Mouse (Mus musculus) lung, embryonic 16.5 days (tissue): ENCODE data around the gene Trp63. TPM values are rescaled to one million over a fixed set of nuclear protein-coding genes. Genes with fewer than 3 reads are reported as not detected.
"Not testable (repeated sequence)": the region's sequence is repeated elsewhere in the genome, so short reads cannot be mapped to it uniquely, and the experiment has no call there.

Source experiments
- ATAC-seq: fragments of 200-750 bp; cut with Nextera tagmentation; 2 replicates; pipeline ENCODE4 v1.8.0; 2017; ENCODE audit warnings: low read depth, mild to moderate bottlenecking, moderate library complexity
- H3K27ac ChIP-seq: fragments of 300-500 bp; sonication (generic); 2 replicates; pipeline ENCODE4 v1.5.1; 2014; ENCODE audit warnings: mild to moderate bottlenecking, control low read depth, low read length
- H3K27me3 ChIP-seq: fragments of 300-500 bp; sonication (generic); 2 replicates; pipeline ENCODE4 v1.6.1; 2014; ENCODE audit warnings: low read depth, low read length, mixed read lengths; ENCODE audit not compliant: control insufficient read depth, insufficient read depth
- H3K36me3 ChIP-seq: fragments of 300-500 bp; sonication (generic); 2 replicates; pipeline ENCODE4 v1.6.1; 2014; ENCODE audit warnings: low read length; ENCODE audit not compliant: control insufficient read depth, insufficient read depth
- H3K4me1 ChIP-seq: fragments of 300-500 bp; sonication (generic); replicated peaks from 2 replicates; pipeline ENCODE4 v1.6.1; 2014; ENCODE audit warnings: low read length, mixed read lengths; ENCODE audit not compliant: control insufficient read depth, insufficient read depth
- H3K4me2 ChIP-seq: fragments of 300-500 bp; sonication (generic); 2 replicates; pipeline ENCODE4 v1.6.1; 2014; ENCODE audit warnings: low read depth, low read length, control low read depth
- H3K4me3 ChIP-seq: fragments of 300-500 bp; sonication (generic); 2 replicates; pipeline ENCODE4 v1.5.1; 2014; ENCODE audit warnings: mild to moderate bottlenecking, low read length, control low read depth
- H3K9ac ChIP-seq: fragments of 300-500 bp; sonication (generic); 2 replicates; pipeline ENCODE4 v1.6.1; 2014; ENCODE audit warnings: low read length, control low read depth
- H3K9me3 ChIP-seq: fragments of 300-500 bp; sonication (generic); 2 replicates; pipeline ENCODE4 v1.6.1; 2016; ENCODE audit warnings: low read length; ENCODE audit not compliant: control insufficient read depth
- WGBS: fragments of 180-500 bp; shearing (Covaris S2); extraction: QIAGEN DNeasy Blood & Tissue Kit; methylation state at CpG from one replicate; pipeline ENCODE4 v1.1.7; 2014; 5-methylcytosine and 5-hydroxymethylcytosine counted together
- polyA plus RNA-seq: library from polyadenylated mRNA; unstranded; fragments of >200 nt; fragmentation: Nextera tagmentation; extraction: Ambion mirVana; gene quantifications from 2 replicates; pipeline ENCODE4 v1.2.1, GENCODE M21; 2015

Gene Trp63
- polyA plus RNA-seq, result 1.8 and 3.4 TPM in 2 replicates

- Histone ChIP-seq H3K4me3 (no peak within 1 kb of the TSS), H3K27me3 (no peaks in the 10 kb centered on the region), H3K36me3 (no peaks in the 10 kb centered on the region), H3K4me1 (0 out of 2 replicates have a peak, but pooled peaks cover 2% of the 10 kb centered on the region), H3K4me2 (peak within 1 kb of the TSS; percentile 5; the same call in 1 of the 2 replicates), H3K9ac (no peak within 1 kb of the TSS), H3K9me3 (no peaks in the 10 kb centered on the region), H3K27ac (no peak within 1 kb of the TSS)
- WGBS, result 35% methylated on average over 8 of the region's 8 CpGs
- ATAC-seq, result no peak
These were observed at the start of gene Trp63 for GRCm38 (mm10) chr16:25683531-25684248. Trp63 (plus strand) TSS chr16:25683763.

- H3K4me1 ChIP-seq, H3K9ac ChIP-seq, H3K27me3 ChIP-seq, ATAC-seq, H3K9me3 ChIP-seq, H3K36me3 ChIP-seq, H3K4me3 ChIP-seq, H3K4me2 ChIP-seq, H3K27ac ChIP-seq: not testable (repeated sequence)
- 80% methylated on average over 4 of the region's 4 CpGs for WGBS
These were observed 38.8 kb upstream of the Trp63 start for GRCm38 (mm10) chr16:25644716-25645115.

GRCm38 (mm10) chr16:25660510-25661235 is 22.9 kb upstream of the Trp63 start:
- Histone ChIP-seq H3K9ac (no peak overlapping the region), H3K4me3 (no peak overlapping the region), H3K27me3 (no peaks in the 10 kb centered on the region), H3K4me1 (no peaks in the 10 kb centered on the region), H3K9me3 (no peaks in the 10 kb centered on the region), H3K4me2 (no peak overlapping the region), H3K27ac (no peak overlapping the region), H3K36me3 (no peaks in the 10 kb centered on the region)
- WGBS, result 88% methylated on average over 9 of the region's 9 CpGs
- no peak for ATAC-seq

- Histone ChIP-seq H3K4me3 (no peak overlapping the region), H3K27me3 (no peaks in the 10 kb centered on the region), H3K36me3 (no peaks in the 10 kb centered on the region), H3K4me1 (no peaks in the 10 kb centered on the region), H3K4me2 (no peak overlapping the region), H3K27ac (no peak overlapping the region), H3K9ac (no peak overlapping the region), H3K9me3 (no peaks in the 10 kb centered on the region)
- WGBS, result 53% methylated on average over 3 of the region's 3 CpGs
- ATAC-seq, result no peak
These were observed 20.4 kb upstream of the Trp63 start for GRCm38 (mm10) chr16:25663116-25663515.

- 33% methylated on average over 5 of the region's 5 CpGs for WGBS
- H3K4me2 ChIP-seq, result no peak overlapping the region
- no peaks in the 10 kb centered on the region for H3K36me3 ChIP-seq
- H3K27me3 ChIP-seq, result no peaks in the 10 kb centered on the region
- H3K9me3 ChIP-seq, result no peaks in the 10 kb centered on the region
- H3K4me1 ChIP-seq, result no peaks in the 10 kb centered on the region; the same call in 1 of the 2 replicates
- H3K9ac ChIP-seq, result no peak overlapping the region
- no peak overlapping the region for H3K4me3 ChIP-seq
- no peak overlapping the region for H3K27ac ChIP-seq
- peak; percentile 83 for ATAC-seq
These were observed 9.6 kb upstream of the Trp63 start for GRCm38 (mm10) chr16:25673861-25674440.

- Histone ChIP-seq H3K36me3 (no peaks in the 10 kb centered on the region), H3K27ac (no peak overlapping the region), H3K9me3 (no peaks in the 10 kb centered on the region), H3K9ac (no peak overlapping the region), H3K4me2 (no peak overlapping the region), H3K4me3 (no peak overlapping the region), H3K27me3 (no peaks in the 10 kb centered on the region), H3K4me1 (0 out of 2 replicates have a peak, but pooled peaks cover 2% of the 10 kb centered on the region)
- ATAC-seq, result no peak
- 54% methylated on average over 5 of the region's 5 CpGs for WGBS
These were observed 3.2 kb upstream of the Trp63 start for GRCm38 (mm10) chr16:25680369-25680768.

GRCm38 (mm10) chr16:25682533-25682932 is 1.0 kb upstream of the Trp63 start:
- Histone ChIP-seq H3K36me3 (no peaks in the 10 kb centered on the region), H3K27ac (no peak overlapping the region), H3K27me3 (no peaks in the 10 kb centered on the region), H3K9me3 (no peaks in the 10 kb centered on the region), H3K4me2 (no peak overlapping the region), H3K9ac (no peak overlapping the region), H3K4me3 (no peak overlapping the region), H3K4me1 (0 out of 2 replicates have a peak, but pooled peaks cover 2% of the 10 kb centered on the region)
- no peak for ATAC-seq
- WGBS, result 60% methylated on average over 4 of the region's 4 CpGs

GRCm38 (mm10) chr16:25684572-25684971 is 1.0 kb downstream of the Trp63 start:
- 65% methylated on average over 2 of the region's 2 CpGs for WGBS
- no peak overlapping the region for H3K9ac ChIP-seq
- no peaks in the 10 kb centered on the region for H3K9me3 ChIP-seq
- H3K4me3 ChIP-seq, result no peak overlapping the region
- no peak for ATAC-seq
- H3K27me3 ChIP-seq, result no peaks in the 10 kb centered on the region
- H3K4me1 ChIP-seq, result 0 out of 2 replicates have a peak, but pooled peaks cover 2% of the 10 kb centered on the region
- no peaks in the 10 kb centered on the region for H3K36me3 ChIP-seq
- H3K4me2 ChIP-seq, result no peak overlapping the region
- no peak overlapping the region for H3K27ac ChIP-seq

- no peak for ATAC-seq
- H3K4me2 ChIP-seq, result no peak overlapping the region
- H3K4me3 ChIP-seq, result no peak overlapping the region
- H3K4me1 ChIP-seq, result no peaks in the 10 kb centered on the region; the same call in 1 of the 2 replicates
- no peaks in the 10 kb centered on the region for H3K9me3 ChIP-seq
- H3K27ac ChIP-seq, result no peak overlapping the region
- WGBS, result 26% methylated on average over 5 of the region's 5 CpGs
- H3K27me3 ChIP-seq, result no peaks in the 10 kb centered on the region
- H3K9ac ChIP-seq, result no peak overlapping the region
- no peaks in the 10 kb centered on the region for H3K36me3 ChIP-seq
These were observed 7.0 kb downstream of the Trp63 start for GRCm38 (mm10) chr16:25690612-25691011.
